Mouse (Mus musculus): ENCODE results near the gene Ppm1a. TPM values are rescaled to one million over a fixed set of nuclear protein-coding genes. Genes with fewer than 3 reads are reported as not detected.

Ppm1a gene
- polyA plus RNA-seq, 1 experiment from 2014 or later = 25.3 TPM

DNA sequence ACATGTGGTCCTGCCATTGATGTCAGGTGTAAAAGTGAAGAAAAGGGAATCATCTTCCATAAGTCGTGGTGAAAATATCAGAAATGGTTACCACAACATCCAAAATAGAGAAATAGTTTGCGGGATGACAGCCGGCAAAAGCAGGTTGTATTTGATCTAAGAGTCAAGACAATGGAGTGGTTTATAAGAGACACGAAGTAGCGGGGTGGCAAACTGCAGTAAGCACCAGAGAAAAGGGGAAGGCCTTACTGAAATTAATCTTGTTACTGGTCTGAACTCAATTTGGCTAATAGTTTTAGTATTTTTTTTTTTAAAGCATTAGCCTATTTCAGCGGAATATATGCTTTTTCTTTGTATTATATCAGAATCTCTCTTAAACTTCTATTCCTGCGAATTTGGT is 2.7 kb downstream of the Ppm1a start:
- Histone ChIP-seq H3K36me3 (ENCODE audit: insufficient read depth, low read length) (no peaks in the 10 kb centered on the region), H3K27ac (ENCODE audit: low read length) (no peak overlapping the region), H3K4me2 (replicated peaks; ENCODE audit: low read depth, low read length) (peak overlapping the region; percentile 71), H3K9me3 (ENCODE audit: low read length) (no peaks in the 10 kb centered on the region), H3K4me1 (ENCODE audit: insufficient read depth, low read length) (peaks cover 26% of the 10 kb centered on the region), H3K27me3 (ENCODE audit: insufficient read depth, low read length) (no peaks in the 10 kb centered on the region), H3K4me3 (ENCODE audit: low read length) (peak overlapping the region; percentile 81), H3K9ac (replicated peaks; ENCODE audit: low read length) (no peak overlapping the region; the same call in 1 of the 2 replicates)
- 15% methylated on average over 7 of the region's 7 CpGs for WGBS
- ATAC-seq (ENCODE audit: low FRiP score, low TSS enrichment) = no peak

DNA sequence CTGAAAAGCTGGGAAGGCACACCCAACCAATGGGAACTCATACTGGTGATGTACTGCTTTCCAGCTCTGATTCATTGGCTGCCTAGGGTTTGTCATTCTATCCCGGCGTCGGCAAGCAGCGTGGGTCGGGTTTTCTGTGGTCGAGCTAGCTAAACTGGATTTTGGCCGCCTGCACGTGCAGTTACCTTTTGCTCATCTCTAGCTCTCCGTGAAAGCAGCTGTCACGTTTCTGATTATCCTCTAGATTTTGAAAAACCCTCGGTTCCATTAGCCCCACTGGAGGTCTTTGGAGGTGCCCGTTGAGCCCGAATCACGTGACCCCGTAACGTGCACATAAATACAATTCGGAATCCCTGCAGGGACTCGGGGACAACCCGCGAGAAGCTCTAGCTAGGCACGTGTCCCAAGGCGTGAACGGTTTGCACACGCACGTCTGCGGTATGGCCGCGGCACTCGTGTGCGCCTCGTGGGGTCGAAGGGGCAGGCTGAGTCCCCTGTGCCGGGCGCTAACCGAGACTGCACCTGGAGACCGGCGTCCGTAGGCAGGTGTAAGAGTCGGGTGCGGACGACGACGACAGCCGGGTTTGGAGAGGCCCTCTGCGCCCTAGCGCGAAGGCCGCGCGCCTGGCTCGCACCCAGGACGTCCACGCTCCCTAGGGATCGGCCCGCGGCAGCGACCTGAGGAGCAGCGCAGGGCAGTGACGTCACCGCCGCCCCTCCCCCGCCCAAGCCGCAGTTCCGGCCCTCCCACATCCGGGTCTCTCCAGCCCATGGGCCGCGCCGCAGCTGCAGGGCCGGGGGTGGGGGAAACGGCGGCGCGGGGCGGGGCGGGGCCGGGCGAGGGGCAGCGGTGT is 3.3 kb downstream of the Ppm1a start:
- H3K4me3 ChIP-seq (ENCODE audit: low read length) = peak overlapping the region; percentile 81
- peak; percentile 96 for ATAC-seq (ENCODE audit: low FRiP score, low TSS enrichment)

DNA sequence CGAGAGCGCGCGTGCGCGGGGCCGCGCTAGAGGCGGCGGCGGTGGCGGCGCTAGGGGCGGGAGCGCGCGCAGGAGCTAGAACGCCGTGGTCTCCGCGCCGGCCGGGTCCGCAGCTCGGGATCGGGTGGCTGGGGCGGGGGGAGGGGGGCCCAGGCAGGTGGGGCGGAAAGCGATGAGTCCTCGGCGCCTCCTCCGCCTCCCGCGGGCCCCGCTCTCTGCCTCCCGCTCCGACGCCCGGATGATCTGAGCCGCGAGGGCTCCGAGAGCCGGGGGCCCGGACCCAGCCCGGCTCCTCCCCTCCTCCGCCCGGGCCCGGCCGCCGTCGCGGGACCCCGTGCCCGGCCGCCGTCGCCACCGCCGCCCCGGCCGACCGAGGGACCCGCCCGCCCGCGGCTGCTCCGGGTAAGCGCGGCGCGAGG is 4.0 kb downstream of the Ppm1a start:
- peak overlapping the region; percentile 98 for H3K27ac ChIP-seq (ENCODE audit: low read length)
- no peaks in the 10 kb centered on the region for H3K27me3 ChIP-seq (ENCODE audit: insufficient read depth, low read length)
- H3K4me3 ChIP-seq (ENCODE audit: low read length) = peak overlapping the region; percentile 81
- H3K4me1 ChIP-seq (ENCODE audit: insufficient read depth, low read length) = peaks cover 26% of the 10 kb centered on the region
- peak; percentile 79 for ATAC-seq (ENCODE audit: low FRiP score, low TSS enrichment)
- peak overlapping the region; percentile 85 for H3K4me2 ChIP-seq (replicated peaks; ENCODE audit: low read depth, low read length)
- H3K9me3 ChIP-seq (ENCODE audit: low read length) = no peaks in the 10 kb centered on the region
- peak overlapping the region; percentile 100 for H3K9ac ChIP-seq (replicated peaks; ENCODE audit: low read length)
- no peaks in the 10 kb centered on the region for H3K36me3 ChIP-seq (ENCODE audit: insufficient read depth, low read length)
- 0% methylated on average over 18 of the region's 71 CpGs for WGBS

More for the DNA sequence above, 3.3 kb downstream of the Ppm1a start:
- H3K9me3 ChIP-seq (ENCODE audit: low read length) = no peaks in the 10 kb centered on the region
- H3K4me2 ChIP-seq (replicated peaks; ENCODE audit: low read depth, low read length) = peak overlapping the region; percentile 71
- peak overlapping the region; percentile 100 for H3K9ac ChIP-seq (replicated peaks; ENCODE audit: low read length)
- H3K4me1 ChIP-seq (ENCODE audit: insufficient read depth, low read length) = peaks cover 26% of the 10 kb centered on the region
- WGBS = under 1% methylated on average over 61 of the region's 78 CpGs
- peak overlapping the region; percentile 98 for H3K27ac ChIP-seq (ENCODE audit: low read length)
- H3K27me3 ChIP-seq (ENCODE audit: insufficient read depth, low read length) = no peaks in the 10 kb centered on the region
- H3K36me3 ChIP-seq (ENCODE audit: insufficient read depth, low read length) = no peaks in the 10 kb centered on the region

DNA sequence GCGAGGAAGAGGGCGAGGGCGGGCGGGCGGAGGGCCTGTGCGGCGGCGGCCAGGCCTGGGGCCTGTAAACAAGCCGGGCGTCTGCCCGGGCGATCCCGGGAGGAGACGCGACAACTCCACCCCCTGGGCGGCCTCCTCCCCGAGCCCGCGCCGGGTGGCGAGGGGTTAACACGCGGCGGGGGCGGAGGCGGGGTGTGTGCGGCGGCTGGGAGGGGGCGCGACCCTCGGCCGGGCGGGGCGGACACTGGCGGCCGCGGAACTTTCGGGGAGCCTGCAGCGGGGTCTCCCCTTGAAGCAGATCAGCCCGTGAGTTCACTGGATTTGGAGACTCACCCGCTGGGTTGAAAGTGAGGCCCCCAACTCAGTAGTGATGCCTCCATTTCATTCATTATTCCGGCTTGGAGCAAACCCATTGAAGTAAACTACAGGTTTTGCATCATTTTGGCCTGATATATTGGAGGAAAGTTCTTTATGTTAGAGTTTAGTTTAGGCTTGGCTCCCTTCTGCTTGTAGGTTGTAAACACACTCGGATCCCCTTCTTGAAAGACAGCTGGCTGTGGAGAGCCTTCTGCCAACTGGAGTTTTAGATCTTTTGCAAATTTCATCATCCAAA is 4.5 kb downstream of the Ppm1a start:
- Histone ChIP-seq H3K36me3 (ENCODE audit: insufficient read depth, low read length) (no peaks in the 10 kb centered on the region), H3K4me1 (ENCODE audit: insufficient read depth, low read length) (peaks cover 26% of the 10 kb centered on the region), H3K9ac (replicated peaks; ENCODE audit: low read length) (peak overlapping the region; percentile 100), H3K27ac (ENCODE audit: low read length) (peak overlapping the region; percentile 98), H3K9me3 (ENCODE audit: low read length) (no peaks in the 10 kb centered on the region), H3K27me3 (ENCODE audit: insufficient read depth, low read length) (no peaks in the 10 kb centered on the region), H3K4me3 (ENCODE audit: low read length) (peak overlapping the region; percentile 81), H3K4me2 (replicated peaks; ENCODE audit: low read depth, low read length) (peak overlapping the region; percentile 85)
- 0% methylated on average over 35 of the region's 43 CpGs for WGBS
- peak; percentile 79 for ATAC-seq (ENCODE audit: low FRiP score, low TSS enrichment)

DNA sequence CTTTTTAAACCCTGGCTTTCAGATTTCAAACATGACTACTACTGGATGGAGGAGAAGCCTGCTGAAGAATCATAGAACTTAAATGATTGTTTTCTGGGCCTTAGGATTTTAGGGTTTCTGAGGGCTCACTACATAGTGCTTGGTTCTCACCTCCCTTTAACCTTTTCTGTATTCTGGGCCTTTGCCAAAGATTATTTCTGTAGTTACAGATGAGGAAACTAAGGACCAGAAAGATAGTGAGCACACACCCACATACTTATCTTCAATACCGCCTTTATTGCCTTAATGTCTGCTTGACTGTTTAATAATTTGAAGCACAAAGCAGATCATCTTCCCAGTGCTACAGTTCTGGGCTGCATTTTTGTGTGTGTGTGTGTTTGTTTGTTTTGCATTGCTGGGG is 5.2 kb downstream of the Ppm1a start:
- no peak for ATAC-seq (ENCODE audit: low FRiP score, low TSS enrichment)
- H3K4me3 ChIP-seq (ENCODE audit: low read length) = peak overlapping the region; percentile 81
- 33% methylated on average over 1 of the region's 1 CpGs for WGBS

DNA sequence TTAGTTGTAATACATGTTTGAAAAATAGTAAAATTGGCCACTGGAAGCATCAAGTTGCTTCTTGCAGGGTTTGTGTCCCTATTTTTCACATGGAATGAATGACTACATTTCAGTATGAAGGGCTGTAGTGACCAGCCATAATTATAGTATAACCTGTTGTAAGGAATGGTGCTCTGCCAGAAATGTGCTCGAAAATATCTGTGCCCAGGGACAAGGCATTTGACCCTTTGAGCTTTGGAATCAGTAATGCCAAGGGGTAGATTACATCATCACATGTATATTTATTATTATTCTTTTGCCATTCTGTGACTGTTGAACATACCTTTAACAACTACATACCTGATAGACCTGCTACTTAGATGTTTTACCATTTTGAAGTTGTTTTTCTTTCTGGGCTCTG is 5.9 kb downstream of the Ppm1a start:
- peak overlapping the region; percentile 33 for H3K4me2 ChIP-seq (replicated peaks; ENCODE audit: low read depth, low read length)
- H3K9ac ChIP-seq (replicated peaks; ENCODE audit: low read length) = no peak overlapping the region
- H3K27me3 ChIP-seq (ENCODE audit: insufficient read depth, low read length) = no peaks in the 10 kb centered on the region
- H3K4me1 ChIP-seq (ENCODE audit: insufficient read depth, low read length) = peaks cover 22% of the 10 kb centered on the region
- no peak overlapping the region for H3K27ac ChIP-seq (ENCODE audit: low read length)
- 34% methylated on average over 1 of the region's 1 CpGs for WGBS
- H3K36me3 ChIP-seq (ENCODE audit: insufficient read depth, low read length) = no peaks in the 10 kb centered on the region
- ATAC-seq (ENCODE audit: low FRiP score, low TSS enrichment) = no peak
- H3K4me3 ChIP-seq (ENCODE audit: low read length) = no peak overlapping the region
- H3K9me3 ChIP-seq (ENCODE audit: low read length) = no peaks in the 10 kb centered on the region

More for the DNA sequence above, 5.2 kb downstream of the Ppm1a start:
- peak overlapping the region; percentile 85 for H3K4me2 ChIP-seq (replicated peaks; ENCODE audit: low read depth, low read length)
- H3K27ac ChIP-seq (ENCODE audit: low read length) = no peak overlapping the region
- no peaks in the 10 kb centered on the region for H3K36me3 ChIP-seq (ENCODE audit: insufficient read depth, low read length)
- peaks cover 22% of the 10 kb centered on the region for H3K4me1 ChIP-seq (ENCODE audit: insufficient read depth, low read length)
- H3K27me3 ChIP-seq (ENCODE audit: insufficient read depth, low read length) = no peaks in the 10 kb centered on the region
- peak overlapping the region; percentile 100 for H3K9ac ChIP-seq (replicated peaks; ENCODE audit: low read length)
- no peaks in the 10 kb centered on the region for H3K9me3 ChIP-seq (ENCODE audit: low read length)

DNA sequence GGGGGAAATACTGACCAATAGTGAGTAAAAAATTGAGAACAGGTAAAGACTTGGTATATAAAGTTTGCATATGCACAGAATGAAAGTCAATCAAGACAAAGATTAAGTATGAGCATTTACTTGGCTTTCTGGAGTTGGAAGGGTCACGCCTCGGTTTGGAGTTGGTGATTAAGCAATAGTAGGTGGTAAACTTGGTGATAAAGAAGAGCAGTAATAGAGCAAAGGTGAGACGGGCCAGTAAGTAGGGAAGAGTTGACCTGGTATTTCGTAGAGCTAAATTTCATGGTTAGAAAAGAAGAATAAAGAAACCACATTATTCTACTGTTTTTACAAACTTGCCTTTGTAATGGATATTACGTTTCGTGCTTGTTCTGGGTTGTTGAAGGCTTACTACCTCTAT is 10.6 kb downstream of the Ppm1a start:
- Histone ChIP-seq H3K36me3 (ENCODE audit: insufficient read depth, low read length) (peaks cover 8% of the 10 kb centered on the region; the same call in 1 of the 2 replicates), H3K9ac (replicated peaks; ENCODE audit: low read length) (no peak overlapping the region), H3K4me1 (ENCODE audit: insufficient read depth, low read length) (peaks cover 7% of the 10 kb centered on the region), H3K9me3 (ENCODE audit: low read length) (no peaks in the 10 kb centered on the region), H3K27ac (ENCODE audit: low read length) (no peak overlapping the region), H3K4me2 (replicated peaks; ENCODE audit: low read depth, low read length) (no peak overlapping the region), H3K27me3 (ENCODE audit: insufficient read depth, low read length) (no peaks in the 10 kb centered on the region), H3K4me3 (ENCODE audit: low read length) (no peak overlapping the region)
- 88% methylated on average over 6 of the region's 6 CpGs for WGBS
- ATAC-seq (ENCODE audit: low FRiP score, low TSS enrichment) = no peak

DNA sequence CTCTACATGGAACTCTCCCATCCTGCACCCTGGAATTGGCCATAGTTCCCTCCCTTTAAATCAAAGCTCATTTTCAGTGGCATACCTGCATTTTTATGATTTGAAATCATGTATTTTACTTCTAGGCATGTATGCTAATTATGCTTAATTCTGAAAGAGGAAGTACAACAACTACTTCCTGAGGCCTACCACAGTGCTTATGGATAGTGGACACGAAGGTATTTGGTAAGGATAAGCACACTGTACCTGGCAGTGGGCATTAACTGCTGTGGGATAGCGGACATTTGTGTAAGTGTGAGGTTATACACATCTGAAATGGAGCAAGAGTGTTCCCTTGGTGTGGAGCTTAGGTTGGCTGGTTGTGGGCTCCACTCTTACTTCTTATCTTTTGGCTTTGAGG is 11.0 kb downstream of the Ppm1a start:
- no peak overlapping the region for H3K27ac ChIP-seq (ENCODE audit: low read length)
- no peak for ATAC-seq (ENCODE audit: low FRiP score, low TSS enrichment)
- no peaks in the 10 kb centered on the region for H3K9me3 ChIP-seq (ENCODE audit: low read length)
- H3K27me3 ChIP-seq (ENCODE audit: insufficient read depth, low read length) = no peaks in the 10 kb centered on the region
- no peak overlapping the region for H3K4me2 ChIP-seq (replicated peaks; ENCODE audit: low read depth, low read length)
- H3K4me3 ChIP-seq (ENCODE audit: low read length) = no peak overlapping the region
- no peak overlapping the region for H3K9ac ChIP-seq (replicated peaks; ENCODE audit: low read length)
- peaks cover 8% of the 10 kb centered on the region; the same call in 1 of the 2 replicates for H3K36me3 ChIP-seq (ENCODE audit: insufficient read depth, low read length)
- WGBS = 84% methylated on average over 2 of the region's 2 CpGs
- peaks cover 4% of the 10 kb centered on the region; the same call in 1 of the 2 replicates for H3K4me1 ChIP-seq (ENCODE audit: insufficient read depth, low read length)

DNA sequence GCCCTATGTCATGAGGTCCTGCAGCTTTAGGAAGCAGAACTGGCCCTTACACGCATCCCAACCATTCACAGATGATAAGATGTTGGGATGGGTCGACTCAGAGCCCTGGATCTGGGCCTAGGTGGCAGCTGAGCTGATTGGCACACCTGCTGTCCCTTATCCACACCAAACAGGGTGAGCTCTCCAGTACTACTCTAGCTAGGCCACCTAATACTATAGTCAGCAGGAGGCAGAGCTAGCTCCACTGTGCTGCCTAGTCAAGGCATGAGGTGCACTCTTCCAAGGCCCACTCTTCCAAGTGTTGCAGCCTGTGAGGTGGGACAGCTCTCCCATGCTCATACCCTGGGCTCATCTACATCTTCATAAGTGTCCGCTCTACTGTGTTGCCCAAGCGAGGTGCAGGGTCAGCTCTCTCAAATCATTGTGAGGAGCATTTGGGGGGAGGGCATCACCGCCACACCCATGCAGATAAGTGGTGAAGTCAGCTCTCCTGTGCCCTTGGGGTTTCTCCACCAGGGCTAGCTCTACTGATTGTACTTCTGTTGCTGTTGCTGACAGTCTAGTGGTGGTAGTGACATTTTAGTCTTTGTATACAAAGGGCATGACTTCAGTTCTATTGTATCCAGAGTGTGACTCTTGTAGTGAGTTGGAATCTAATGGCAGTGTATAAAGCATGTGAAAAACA is 12.4 kb downstream of the Ppm1a start:
- Histone ChIP-seq H3K36me3 (ENCODE audit: insufficient read depth, low read length) (peaks cover 8% of the 10 kb centered on the region; the same call in 1 of the 2 replicates), H3K9ac (replicated peaks; ENCODE audit: low read length) (no peak overlapping the region), H3K27me3 (ENCODE audit: insufficient read depth, low read length) (no peaks in the 10 kb centered on the region), H3K4me2 (replicated peaks; ENCODE audit: low read depth, low read length) (no peak overlapping the region), H3K9me3 (ENCODE audit: low read length) (no peaks in the 10 kb centered on the region), H3K27ac (ENCODE audit: low read length) (no peak overlapping the region), H3K4me3 (ENCODE audit: low read length) (no peak overlapping the region), H3K4me1 (ENCODE audit: insufficient read depth, low read length) (no peaks in the 10 kb centered on the region)
- 90% methylated on average over 5 of the region's 5 CpGs for WGBS
- no peak for ATAC-seq (ENCODE audit: low FRiP score, low TSS enrichment)
